Mouse (Mus musculus): Measurements from ENCODE around the gene Mgat4b.

- TF ChIP-seq POLR2A (IDR thresholded peaks at IDR 0.05; ENCODE audit: low read depth, low read length): no peak
- no peak for TF ChIP-seq CTCF (IDR thresholded peaks at IDR 0.05; ENCODE audit: extremely low read depth, insufficient read length, insufficient replicate concordance, low read depth, low read length)
Observed at GRCm38 (mm10) chr11:50190362-50190761, 20.3 kb upstream of the Mgat4b start.

All from small intestine, adult 2 months (tissue).